Mouse (Mus musculus) kidney, embryonic 15.5 days (tissue): ENCODE data around the gene Trp73. TPM values are rescaled to one million over a fixed set of nuclear protein-coding genes. Genes with fewer than 3 reads are reported as not detected.

ENCODE experiments used
- ATAC-seq: fragments of 200-750 bp; cut with Nextera tagmentation; replicated peaks from 2 replicates; pipeline ENCODE4 v1.8.0; 2017; ENCODE audit warnings: moderate TSS enrichment; ENCODE audit not compliant: low FRiP score
- H3K27ac ChIP-seq: fragments of 300-500 bp; sonication (generic); 2 replicates; pipeline ENCODE4 v1.5.1; 2015; ENCODE audit warnings: mild to moderate bottlenecking, inconsistent platforms
- H3K27me3 ChIP-seq: fragments of 300-500 bp; sonication (generic); 2 replicates; pipeline ENCODE4 v1.6.1; 2015; ENCODE audit warnings: inconsistent platforms
- H3K36me3 ChIP-seq: fragments of 300-500 bp; sonication (generic); 2 replicates; pipeline ENCODE4 v1.6.1; 2015; ENCODE audit warnings: inconsistent platforms
- H3K4me1 ChIP-seq: fragments of 300-500 bp; sonication (generic); 2 replicates; pipeline ENCODE4 v1.6.1; 2015; ENCODE audit warnings: inconsistent platforms
- H3K4me2 ChIP-seq: fragments of 300-500 bp; sonication (generic); 2 replicates; pipeline ENCODE4 v1.6.1; 2015; ENCODE audit warnings: moderate library complexity, mild to moderate bottlenecking, inconsistent platforms
- H3K4me3 ChIP-seq: fragments of 300-500 bp; sonication (generic); replicated peaks from 2 replicates; pipeline ENCODE4 v1.5.1; 2015; ENCODE audit warnings: mild to moderate bottlenecking, inconsistent platforms
- H3K9ac ChIP-seq: fragments of 300-500 bp; sonication (generic); 2 replicates; pipeline ENCODE4 v1.6.1; 2015; ENCODE audit warnings: mild to moderate bottlenecking, inconsistent platforms
- H3K9me3 ChIP-seq: fragments of 300-500 bp; sonication (generic); replicated peaks from 2 replicates; pipeline ENCODE4 v1.6.1; 2016; ENCODE audit warnings: inconsistent platforms
- WGBS: fragments of 180-500 bp; shearing (Covaris S2); methylation state at CpG from one replicate; pipeline ENCODE4 v1.1.7; 2015; ENCODE audit warnings: mixed read lengths; 5-methylcytosine and 5-hydroxymethylcytosine counted together
- polyA plus RNA-seq: library from polyadenylated mRNA; unstranded; fragments of >200 nt; fragmentation: Nextera tagmentation; extraction: Ambion mirVana; gene quantifications from 2 replicates; pipeline ENCODE4 v1.2.1, GENCODE M21; 2015

The Trp73 gene
- polyA plus RNA-seq, 1 experiment from 2014 or later = 0.23 TPM

- no peak for ATAC-seq
- Histone ChIP-seq H3K36me3 (peaks cover 48% of the 10 kb centered on the region), H3K27ac (no peak overlapping the region), H3K27me3 (no peaks in the 10 kb centered on the region), H3K4me2 (no peak overlapping the region), H3K4me1 (peaks cover 10% of the 10 kb centered on the region), H3K4me3 (no peak overlapping the region), H3K9me3 (no peaks in the 10 kb centered on the region), H3K9ac (no peak overlapping the region)
- WGBS = 81% methylated on average over 4 of the region's 4 CpGs
Measured at GRCm38 (mm10) chr4:154007759-154008158, 132.2 kb downstream of the Trp73 start.

- Histone ChIP-seq H3K36me3 (peaks cover 56% of the 10 kb centered on the region), H3K4me1 (peaks cover 5% of the 10 kb centered on the region), H3K27me3 (no peaks in the 10 kb centered on the region), H3K4me3 (no peak overlapping the region), H3K27ac (no peak overlapping the region), H3K4me2 (no peak overlapping the region), H3K9ac (no peak overlapping the region), H3K9me3 (no peaks in the 10 kb centered on the region)
- WGBS = 89% methylated on average over 6 of the region's 6 CpGs
- no peak for ATAC-seq
Measured at GRCm38 (mm10) chr4:154006264-154006663, 133.7 kb downstream of the Trp73 start.

Other genes with a start within 250 kb of the Trp73 start
- gene A430005L14Rik, start 183.0 kb downstream of the Trp73 start, polyA plus RNA-seq = 88.3 and 98.0 TPM in 2 replicates
- 12.6 and 13.8 TPM in 2 replicates for gene Dffb, start 165.1 kb downstream of the Trp73 start, polyA plus RNA-seq
- 15.8 and 16.7 TPM in 2 replicates for gene Cep104, start 165.0 kb downstream of the Trp73 start, polyA plus RNA-seq
- gene Lrrc47, start 128.5 kb downstream of the Trp73 start, polyA plus RNA-seq = 21.9 and 23.0 TPM in 2 replicates
- 51.8 and 61.1 TPM in 2 replicates for gene Smim1, start 114.0 kb downstream of the Trp73 start, polyA plus RNA-seq
- gene Ccdc27, start 97.5 kb downstream of the Trp73 start, polyA plus RNA-seq = 0.08 and 0.17 TPM in 2 replicates
- 39.7 and 42.1 TPM in 2 replicates for gene Wrap73, start 2.2 kb upstream of the Trp73 start, polyA plus RNA-seq
- gene Tprgl, start 20.5 kb upstream of the Trp73 start, polyA plus RNA-seq = 118 TPM in 2 replicates
- 10.8 and 14.2 TPM in 2 replicates for gene Megf6, start 30.5 kb upstream of the Trp73 start, polyA plus RNA-seq
- 32.2 and 34.2 TPM in 2 replicates for gene Arhgef16, start 161.5 kb upstream of the Trp73 start, polyA plus RNA-seq
- not detected in 2 replicates for gene B230104I21Rik, start 195.9 kb upstream of the Trp73 start, polyA plus RNA-seq